Mouse (Mus musculus): ENCODE measurements around the gene Tmem252. TPM values are rescaled to one million over a fixed set of nuclear protein-coding genes. Genes with fewer than 3 reads are reported as not detected.

Tmem252 gene
- polyA plus RNA-seq (2017; shearing (Covaris generic)), result not detected

DNA sequence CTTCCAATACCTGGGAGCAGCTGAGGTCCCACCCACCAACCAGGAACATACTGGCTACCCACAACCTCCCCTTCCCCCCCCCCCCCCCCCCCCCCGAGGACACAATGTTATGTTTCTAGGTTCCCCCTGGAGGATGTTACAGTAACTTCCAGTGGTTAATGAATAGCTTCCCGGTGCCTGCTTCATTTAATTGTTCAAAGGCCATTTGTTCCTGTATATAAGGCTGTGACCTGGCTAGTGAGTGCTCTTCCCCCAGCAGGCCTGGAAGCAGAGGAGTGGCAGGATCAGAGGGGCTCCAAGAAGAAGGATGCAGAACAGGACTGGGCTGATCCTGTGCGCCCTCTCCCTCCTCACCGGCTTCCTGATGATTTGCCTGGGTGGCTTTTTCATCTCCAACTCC, at the start of gene Tmem252:
Gene Tmem252 (plus strand): TSS at position 247 of the 400 bp plus-strand sequence.

Other genes with a start within 250 kb of the Tmem252 start
- gene Fam122a, start 196.7 kb upstream of the Tmem252 start, polyA plus RNA-seq (2017; shearing (Covaris generic)), result 41.0 TPM
- gene Pip5k1b, start 118.1 kb upstream of the Tmem252 start, polyA plus RNA-seq (2017; shearing (Covaris generic)), result 0.63 TPM
- 0.52 TPM for gene Pgm5, start 187.8 kb downstream of the Tmem252 start, polyA plus RNA-seq (2017; shearing (Covaris generic))
- 178 TPM for gene Gm10053, start 201.7 kb downstream of the Tmem252 start, polyA plus RNA-seq (2017; shearing (Covaris generic))
- gene Foxd4, start 227.2 kb downstream of the Tmem252 start, polyA plus RNA-seq (2017; shearing (Covaris generic)), result not detected

Data from effector memory CD4-positive, alpha-beta T cell, adult 7 months (primary cell).